Mouse (Mus musculus): ENCODE data around the gene Efemp2.

GRCm38 (mm10) chr19:5510031-5511026 is 36.6 kb downstream of the Efemp2 start, which contains the start of gene Snx32:
- TF ChIP-seq CTCF (IDR thresholded peaks at IDR 0.05; ENCODE audit: control insufficient read depth, insufficient read depth, insufficient read length) = no peak
- no peak for TF ChIP-seq MAX (IDR thresholded peaks at IDR 0.05)

All from C2C12 (cell line).